Mouse (Mus musculus): Measurements from ENCODE around the gene Prm3. TPM values are rescaled to one million over a fixed set of nuclear protein-coding genes. Genes with fewer than 3 reads are reported as not detected.

Prm3 gene
- not detected in 2 replicates for polyA plus RNA-seq (2015; fragmentation: Nextera tagmentation; extraction: Ambion mirVana)

GRCm38 (mm10) chr16:10790702-10791101 lies at the start of gene Prm3:
Gene Prm3, minus strand, starts transcription at chr16:10790914.
- no peak within 1 kb of the TSS for H3K4me3 ChIP-seq
- no peak for ATAC-seq (ENCODE audit: low read depth)
- no peak within 1 kb of the TSS for H3K27ac ChIP-seq (replicated peaks)
- no peak within 1 kb of the TSS for H3K4me2 ChIP-seq
- 77% methylated on average over 9 of the region's 9 CpGs for WGBS
- H3K9me3 ChIP-seq, result no peaks in the 10 kb centered on the region
- no peak within 1 kb of the TSS for H3K9ac ChIP-seq
- no peaks in the 10 kb centered on the region for H3K36me3 ChIP-seq
- H3K27me3 ChIP-seq, result peaks cover 6% of the 10 kb centered on the region
- peaks cover 13% of the 10 kb centered on the region for H3K4me1 ChIP-seq (replicated peaks)

- Histone ChIP-seq H3K4me1 (replicated peaks) (peaks cover 28% of the 10 kb centered on the region), H3K9ac (no peak overlapping the region), H3K36me3 (no peaks in the 10 kb centered on the region), H3K9me3 (no peaks in the 10 kb centered on the region), H3K4me2 (no peak overlapping the region), H3K4me3 (no peak overlapping the region), H3K27me3 (no peaks in the 10 kb centered on the region), H3K27ac (replicated peaks) (no peak overlapping the region)
- 91% methylated on average over 14 of the region's 14 CpGs for WGBS
- no peak for ATAC-seq (ENCODE audit: low read depth)
Measured at GRCm38 (mm10) chr16:10840018-10840417, 49.3 kb upstream of the Prm3 start.

DNA sequence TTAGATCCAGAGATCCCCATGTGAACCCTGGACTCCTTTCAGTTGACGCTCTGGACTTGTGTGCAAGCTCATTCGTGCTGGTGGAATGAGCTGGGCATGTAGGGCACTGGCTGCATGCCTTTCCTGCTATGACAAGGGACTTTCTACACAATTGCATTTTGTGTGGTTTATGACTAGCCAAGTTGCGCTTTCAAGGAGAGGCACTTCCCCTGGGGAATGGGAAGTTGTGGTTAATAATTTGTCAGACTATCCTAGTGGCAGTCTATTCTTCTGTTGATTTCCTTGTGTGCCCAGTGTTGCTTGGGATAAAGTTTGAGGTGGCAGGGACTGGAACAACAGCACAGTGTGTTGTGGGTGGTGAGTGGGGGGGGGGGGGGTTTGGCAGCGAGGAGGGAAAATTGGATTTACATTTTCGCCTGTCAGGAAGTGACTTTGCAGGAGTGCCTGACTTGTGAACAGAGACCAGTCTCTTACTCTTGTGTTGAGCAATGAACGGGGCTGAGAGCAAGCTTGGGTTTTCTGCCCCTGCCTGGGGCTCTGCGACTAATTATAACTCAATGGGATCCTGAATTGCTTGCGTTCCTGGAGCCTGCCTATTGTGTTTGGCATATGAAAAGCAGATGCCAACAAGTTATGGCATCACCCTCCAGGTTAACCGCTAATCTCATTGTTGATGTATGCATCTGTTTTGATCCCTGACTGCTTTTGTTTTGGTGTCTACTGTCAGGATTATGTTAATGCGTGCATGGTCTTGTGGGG lies 48.0 kb upstream of the Prm3 start:
- Histone ChIP-seq H3K4me2 (no peak overlapping the region), H3K27me3 (no peaks in the 10 kb centered on the region), H3K27ac (replicated peaks) (no peak overlapping the region), H3K9me3 (no peaks in the 10 kb centered on the region), H3K4me1 (replicated peaks) (peaks cover 25% of the 10 kb centered on the region), H3K36me3 (no peaks in the 10 kb centered on the region), H3K9ac (no peak overlapping the region), H3K4me3 (no peak overlapping the region)
- 29% methylated on average over 10 of the region's 10 CpGs for WGBS
- no peak for ATAC-seq (ENCODE audit: low read depth)

- H3K9me3 ChIP-seq, result no peaks in the 10 kb centered on the region
- H3K4me2 ChIP-seq, result no peak overlapping the region
- H3K27me3 ChIP-seq, result no peaks in the 10 kb centered on the region
- no peak overlapping the region for H3K27ac ChIP-seq (replicated peaks)
- H3K36me3 ChIP-seq, result no peaks in the 10 kb centered on the region
- H3K9ac ChIP-seq, result no peak overlapping the region
- peaks cover 22% of the 10 kb centered on the region for H3K4me1 ChIP-seq (replicated peaks)
- WGBS, result 85% methylated on average over 1 of the region's 1 CpGs
- ATAC-seq (ENCODE audit: low read depth), result no peak
- no peak overlapping the region for H3K4me3 ChIP-seq
Measured at GRCm38 (mm10) chr16:10837903-10838302, 47.2 kb upstream of the Prm3 start.

DNA sequence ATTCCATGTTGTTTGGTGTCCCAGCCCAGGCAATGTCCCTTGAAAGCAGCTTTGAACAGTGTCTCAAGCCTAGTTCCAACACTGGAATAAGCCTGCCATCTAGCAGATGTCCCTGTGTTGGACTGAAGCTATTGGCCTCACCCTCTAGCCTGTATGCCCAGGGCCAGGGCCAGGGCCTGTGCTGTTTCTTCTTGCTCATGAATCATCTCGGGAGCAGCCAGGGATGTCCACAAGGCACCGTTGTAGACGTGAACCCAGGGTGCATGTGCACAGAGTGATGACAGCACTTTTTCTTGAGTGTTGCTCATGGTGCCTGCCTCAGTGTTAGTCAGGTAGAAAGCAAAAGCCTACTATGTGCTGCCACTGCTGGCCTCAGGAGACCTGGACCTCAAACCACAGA lies 46.5 kb upstream of the Prm3 start:
- 87% methylated on average over 3 of the region's 3 CpGs for WGBS
- no peaks in the 10 kb centered on the region for H3K36me3 ChIP-seq
- no peak for ATAC-seq (ENCODE audit: low read depth)

GRCm38 (mm10) chr16:10836388-10836787 lies 45.7 kb upstream of the Prm3 start:
- H3K27ac ChIP-seq (replicated peaks), result no peak overlapping the region
- peaks cover 22% of the 10 kb centered on the region for H3K4me1 ChIP-seq (replicated peaks)
- no peaks in the 10 kb centered on the region for H3K9me3 ChIP-seq
- ATAC-seq (ENCODE audit: low read depth), result no peak
- WGBS, result 95% methylated on average over 3 of the region's 3 CpGs
- H3K36me3 ChIP-seq, result no peaks in the 10 kb centered on the region
- H3K4me2 ChIP-seq, result no peak overlapping the region
- H3K27me3 ChIP-seq, result no peaks in the 10 kb centered on the region
- no peak overlapping the region for H3K4me3 ChIP-seq
- no peak overlapping the region for H3K9ac ChIP-seq

More for the DNA sequence above, 46.5 kb upstream of the Prm3 start:
- Histone ChIP-seq H3K27me3 (no peaks in the 10 kb centered on the region), H3K4me1 (replicated peaks) (peaks cover 22% of the 10 kb centered on the region), H3K9ac (no peak overlapping the region), H3K9me3 (no peaks in the 10 kb centered on the region), H3K27ac (replicated peaks) (no peak overlapping the region), H3K4me3 (no peak overlapping the region), H3K4me2 (no peak overlapping the region)

DNA sequence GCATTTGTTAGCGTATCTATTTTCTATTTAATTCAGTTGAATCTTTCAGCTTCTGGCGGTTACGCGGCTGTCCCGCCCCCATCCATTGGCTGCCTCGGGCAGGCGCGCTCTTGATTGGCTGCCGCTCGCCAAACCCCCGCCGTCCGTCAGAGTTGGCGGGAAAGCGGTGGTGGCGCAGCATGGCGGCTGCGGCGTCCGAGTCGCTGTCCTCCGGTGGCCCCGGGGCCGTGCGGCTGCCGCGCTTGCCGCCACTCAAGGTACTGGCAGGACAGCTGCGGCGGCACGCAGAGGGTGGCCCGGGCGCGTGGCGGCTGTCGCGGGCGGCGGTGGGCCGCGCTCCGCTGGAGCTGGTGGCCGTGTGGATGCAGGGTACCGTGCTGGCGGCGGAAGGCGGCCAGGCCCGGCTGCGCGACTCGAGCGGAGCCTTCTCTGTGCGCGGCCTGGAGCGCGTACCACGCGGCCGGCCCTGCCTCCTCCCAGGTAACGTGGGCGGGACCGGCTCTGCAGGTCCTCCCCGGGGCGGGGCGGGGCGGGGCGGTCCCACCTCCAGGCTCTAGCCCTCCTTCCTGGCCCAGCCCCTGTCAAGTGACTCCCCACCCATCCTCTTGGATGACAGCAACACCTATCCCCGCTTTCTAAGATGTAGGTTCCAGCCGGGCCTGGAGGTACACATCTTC lies 44.3 kb upstream of the Prm3 start, which contains the start of gene Rmi2:
TSS of gene Rmi2 (plus strand) at position 149 of the 677 bp plus-strand sequence.
- Histone ChIP-seq H3K9ac (peak within 1 kb of the TSS; percentile 73), H3K4me3 (peak within 1 kb of the TSS; percentile 80), H3K9me3 (no peaks in the 10 kb centered on the region), H3K27ac (replicated peaks) (no peak within 1 kb of the TSS), H3K27me3 (no peaks in the 10 kb centered on the region), H3K36me3 (no peaks in the 10 kb centered on the region), H3K4me1 (replicated peaks) (peaks cover 22% of the 10 kb centered on the region), H3K4me2 (peak within 1 kb of the TSS; percentile 94)
- peak; percentile 90 for ATAC-seq (ENCODE audit: low read depth)
- 1% methylated on average over 38 of the region's 69 CpGs for WGBS

GRCm38 (mm10) chr16:10834542-10834910 lies 43.8 kb upstream of the Prm3 start:
- H3K36me3 ChIP-seq, result no peaks in the 10 kb centered on the region
- no peak for ATAC-seq (ENCODE audit: low read depth)
- WGBS, result 10% methylated on average over 12 of the region's 12 CpGs
- H3K4me1 ChIP-seq (replicated peaks), result peaks cover 22% of the 10 kb centered on the region
- H3K4me2 ChIP-seq, result peak overlapping the region; percentile 94
- peak overlapping the region; percentile 80 for H3K4me3 ChIP-seq
- H3K9ac ChIP-seq, result peak overlapping the region; percentile 73
- no peak overlapping the region for H3K27ac ChIP-seq (replicated peaks)
- no peaks in the 10 kb centered on the region for H3K9me3 ChIP-seq
- H3K27me3 ChIP-seq, result no peaks in the 10 kb centered on the region

- Histone ChIP-seq H3K9me3 (no peaks in the 10 kb centered on the region), H3K4me2 (no peak overlapping the region), H3K27me3 (no peaks in the 10 kb centered on the region), H3K4me3 (no peak overlapping the region), H3K4me1 (replicated peaks) (no peaks in the 10 kb centered on the region), H3K27ac (replicated peaks) (no peak overlapping the region), H3K9ac (no peak overlapping the region), H3K36me3 (no peaks in the 10 kb centered on the region)
- no peak for ATAC-seq (ENCODE audit: low read depth)
- 75% methylated on average over 4 of the region's 4 CpGs for WGBS
Measured at GRCm38 (mm10) chr16:10828461-10828805, 37.7 kb upstream of the Prm3 start.

- Histone ChIP-seq H3K4me3 (no peak overlapping the region), H3K27me3 (no peaks in the 10 kb centered on the region), H3K9me3 (no peaks in the 10 kb centered on the region), H3K4me2 (no peak overlapping the region), H3K4me1 (replicated peaks) (no peaks in the 10 kb centered on the region), H3K36me3 (no peaks in the 10 kb centered on the region), H3K9ac (no peak overlapping the region), H3K27ac (replicated peaks) (no peak overlapping the region)
- no peak for ATAC-seq (ENCODE audit: low read depth)
- 79% methylated on average over 7 of the region's 7 CpGs for WGBS
Measured at GRCm38 (mm10) chr16:10827766-10828460, 37.2 kb upstream of the Prm3 start.

DNA sequence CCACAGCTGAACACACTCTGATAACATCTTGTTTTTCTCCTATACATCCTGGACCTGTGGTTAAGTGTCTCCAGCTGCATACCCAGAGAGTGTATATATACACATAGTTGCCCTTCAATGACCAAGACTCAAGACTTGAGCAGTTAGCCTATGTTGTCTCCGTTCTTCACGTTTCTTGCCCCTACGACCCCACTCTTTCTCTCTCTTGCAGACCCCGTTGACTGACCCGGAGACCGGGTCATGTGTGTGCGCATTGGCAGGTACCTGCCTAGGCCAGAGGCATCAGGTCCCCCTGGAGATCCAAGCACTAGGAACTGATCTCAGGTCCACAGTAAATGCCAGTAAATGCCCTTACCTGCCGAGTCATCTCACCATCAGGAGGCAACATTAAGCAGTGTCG lies 36.6 kb upstream of the Prm3 start:
- no peaks in the 10 kb centered on the region for H3K27me3 ChIP-seq
- no peak for ATAC-seq (ENCODE audit: low read depth)
- no peak overlapping the region for H3K9ac ChIP-seq
- no peak overlapping the region for H3K4me2 ChIP-seq
- H3K9me3 ChIP-seq, result no peaks in the 10 kb centered on the region
- WGBS, result 90% methylated on average over 9 of the region's 9 CpGs
- no peak overlapping the region for H3K27ac ChIP-seq (replicated peaks)
- no peaks in the 10 kb centered on the region for H3K4me1 ChIP-seq (replicated peaks)
- H3K4me3 ChIP-seq, result no peak overlapping the region
- H3K36me3 ChIP-seq, result no peaks in the 10 kb centered on the region

DNA sequence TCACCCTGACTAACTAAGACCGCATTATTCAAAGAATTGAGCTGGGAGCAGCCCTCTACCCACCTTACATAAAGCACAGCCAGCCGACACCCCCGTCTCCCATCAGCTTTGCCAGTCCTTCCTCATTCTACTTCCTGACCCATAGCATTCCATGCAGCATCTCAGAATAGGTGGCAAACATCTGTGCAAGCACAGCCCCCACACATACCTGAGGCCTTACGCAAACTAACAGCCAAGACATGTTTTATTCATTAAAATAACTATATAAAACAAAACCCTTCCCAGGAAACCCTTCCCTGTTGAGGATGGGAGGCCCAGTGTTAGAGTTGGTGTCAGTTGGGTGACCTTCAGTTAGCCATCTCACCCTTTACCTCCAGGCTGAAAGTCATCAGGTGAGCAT lies 35.1 kb upstream of the Prm3 start:
- no peak overlapping the region for H3K9ac ChIP-seq
- no peaks in the 10 kb centered on the region for H3K9me3 ChIP-seq
- no peak overlapping the region for H3K27ac ChIP-seq (replicated peaks)
- 89% methylated on average over 4 of the region's 4 CpGs for WGBS
- H3K27me3 ChIP-seq, result no peaks in the 10 kb centered on the region
- no peaks in the 10 kb centered on the region for H3K4me1 ChIP-seq (replicated peaks)
- no peak for ATAC-seq (ENCODE audit: low read depth)
- H3K4me2 ChIP-seq, result no peak overlapping the region
- H3K36me3 ChIP-seq, result no peaks in the 10 kb centered on the region
- H3K4me3 ChIP-seq, result no peak overlapping the region

Measured in neural tube, embryonic 13.5 days (tissue).